Mouse (Mus musculus) neural tube, embryonic 13.5 days (tissue): ENCODE measurements at regions not wholly inside any gene's neighbourhood (a gene's known extent, or its start where the extent isn't known, plus 50 kb on each side); places are given as distances from the start of the nearest gene placed in this dataset.

Experiments used
- ATAC-seq: fragments of 200-750 bp; cut with Nextera tagmentation; 2 replicates; pipeline ENCODE4 v1.8.0; 2017; ENCODE audit warnings: low read depth, mild to moderate bottlenecking, moderate TSS enrichment, moderate library complexity
- H3K27ac ChIP-seq: fragments of 300-500 bp; sonication (generic); replicated peaks from 2 replicates; pipeline ENCODE4 v1.5.1; 2015; ENCODE audit warnings: moderate library complexity, mild to moderate bottlenecking, inconsistent platforms
- H3K27me3 ChIP-seq: fragments of 300-500 bp; sonication (generic); 2 replicates; pipeline ENCODE4 v1.6.1; 2015; ENCODE audit warnings: mild to moderate bottlenecking, inconsistent platforms
- H3K36me3 ChIP-seq: fragments of 300-500 bp; sonication (generic); 2 replicates; pipeline ENCODE4 v1.6.1; 2015; ENCODE audit warnings: mild to moderate bottlenecking, inconsistent platforms
- H3K4me1 ChIP-seq: fragments of 300-500 bp; sonication (generic); replicated peaks from 2 replicates; pipeline ENCODE4 v1.6.1; 2015; ENCODE audit warnings: inconsistent platforms
- H3K4me2 ChIP-seq: fragments of 300-500 bp; sonication (generic); 2 replicates; pipeline ENCODE4 v1.6.1; 2015; ENCODE audit warnings: inconsistent platforms, mild to moderate bottlenecking, moderate library complexity
- H3K4me3 ChIP-seq: fragments of 300-500 bp; sonication (generic); 2 replicates; pipeline ENCODE4 v1.5.1; 2015; ENCODE audit warnings: mild to moderate bottlenecking, inconsistent platforms
- H3K9ac ChIP-seq: fragments of 300-500 bp; sonication (generic); 2 replicates; pipeline ENCODE4 v1.6.1; 2015; ENCODE audit warnings: moderate library complexity, mild to moderate bottlenecking, inconsistent platforms
- H3K9me3 ChIP-seq: fragments of 300-500 bp; sonication (generic); 2 replicates; pipeline ENCODE4 v1.6.1; 2016; ENCODE audit warnings: inconsistent platforms
- WGBS: fragments of 180-500 bp; shearing (Covaris S2); methylation state at CpG from one replicate; pipeline ENCODE4 v1.1.7; 2015; 5-methylcytosine and 5-hydroxymethylcytosine counted together

DNA sequence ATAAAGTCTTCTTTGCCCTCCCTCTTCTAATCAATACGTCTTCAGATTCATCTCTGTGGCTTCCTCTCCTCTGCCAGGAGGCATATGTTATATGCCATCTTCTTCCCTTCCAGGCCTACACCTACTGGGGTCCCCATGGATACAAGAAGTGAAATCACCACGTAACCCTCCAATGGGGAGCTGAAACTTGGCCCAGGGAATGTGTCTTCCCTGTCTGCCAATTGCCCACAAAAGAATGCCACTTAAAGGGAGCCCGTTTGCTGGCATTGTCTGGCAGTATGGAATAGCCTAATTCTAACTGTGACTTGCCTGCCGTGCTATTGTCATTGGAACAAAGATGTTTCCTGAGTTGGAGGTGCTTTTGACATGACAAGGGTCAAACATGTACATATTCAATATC lies 69.5 kb upstream of the Xylt1 start:
- no peak for ATAC-seq

DNA sequence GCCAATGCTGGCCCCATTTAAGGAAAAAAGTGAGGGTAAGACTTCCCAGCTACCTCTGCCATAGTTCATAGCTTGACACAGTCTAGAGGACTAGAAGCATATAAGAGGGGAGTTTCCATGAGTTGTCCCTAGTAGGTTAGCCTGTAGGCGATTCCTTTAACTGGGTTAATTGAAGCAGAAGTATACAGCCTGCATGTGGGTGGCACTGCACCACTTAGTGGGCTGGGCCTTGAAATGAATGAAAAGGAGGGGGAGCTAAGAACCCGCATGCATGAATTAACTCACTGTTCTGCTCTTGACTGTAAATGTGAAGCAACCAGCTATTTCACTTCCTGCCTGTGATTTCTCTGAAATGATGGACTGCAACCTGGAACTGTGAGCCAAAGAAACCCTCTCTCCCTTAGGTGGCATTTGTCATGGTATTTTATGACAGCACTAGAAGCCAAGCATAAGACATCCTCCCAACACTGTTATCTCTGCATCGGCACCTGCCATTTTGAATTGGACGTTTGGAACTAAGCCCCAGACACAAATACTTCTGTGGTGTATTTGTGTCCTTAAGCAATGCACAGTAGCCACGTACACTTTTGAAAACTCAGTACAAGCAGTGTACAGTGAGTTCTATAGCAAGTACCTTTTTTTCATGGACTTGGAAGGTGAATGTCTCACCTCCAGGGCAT lies 64.5 kb upstream of the Xylt1 start:
- H3K9ac ChIP-seq: no peak overlapping the region
- no peaks in the 10 kb centered on the region; the same call in 1 of the 2 replicates for H3K27me3 ChIP-seq
- no peak for ATAC-seq
- H3K4me3 ChIP-seq: no peak overlapping the region
- WGBS: 75% methylated on average over 5 of the region's 5 CpGs
- H3K36me3 ChIP-seq: no peaks in the 10 kb centered on the region
- no peak overlapping the region for H3K4me2 ChIP-seq
- H3K9me3 ChIP-seq: no peaks in the 10 kb centered on the region
- H3K4me1 ChIP-seq: 0 out of 2 replicates have a peak, but pooled peaks cover 5% of the 10 kb centered on the region
- no peak overlapping the region for H3K27ac ChIP-seq

More for the DNA sequence above, 69.5 kb upstream of the Xylt1 start:
- Histone ChIP-seq H3K36me3 (no peaks in the 10 kb centered on the region), H3K4me2 (no peak overlapping the region), H3K4me1 (no peaks in the 10 kb centered on the region), H3K27me3 (no peaks in the 10 kb centered on the region), H3K27ac (no peak overlapping the region), H3K4me3 (no peak overlapping the region), H3K9me3 (no peaks in the 10 kb centered on the region), H3K9ac (no peak overlapping the region)
- 33% methylated on average over 4 of the region's 4 CpGs for WGBS

GRCm38 (mm10) chr7:117317362-117317761 lies 63.4 kb upstream of the Xylt1 start:
- Histone ChIP-seq H3K9me3 (no peaks in the 10 kb centered on the region), H3K4me1 (0 out of 2 replicates have a peak, but pooled peaks cover 5% of the 10 kb centered on the region), H3K27me3 (no peaks in the 10 kb centered on the region; the same call in 1 of the 2 replicates), H3K36me3 (no peaks in the 10 kb centered on the region), H3K9ac (no peak overlapping the region), H3K4me2 (no peak overlapping the region), H3K4me3 (no peak overlapping the region), H3K27ac (no peak overlapping the region)
- WGBS: 71% methylated on average over 2 of the region's 2 CpGs
- ATAC-seq: no peak

DNA sequence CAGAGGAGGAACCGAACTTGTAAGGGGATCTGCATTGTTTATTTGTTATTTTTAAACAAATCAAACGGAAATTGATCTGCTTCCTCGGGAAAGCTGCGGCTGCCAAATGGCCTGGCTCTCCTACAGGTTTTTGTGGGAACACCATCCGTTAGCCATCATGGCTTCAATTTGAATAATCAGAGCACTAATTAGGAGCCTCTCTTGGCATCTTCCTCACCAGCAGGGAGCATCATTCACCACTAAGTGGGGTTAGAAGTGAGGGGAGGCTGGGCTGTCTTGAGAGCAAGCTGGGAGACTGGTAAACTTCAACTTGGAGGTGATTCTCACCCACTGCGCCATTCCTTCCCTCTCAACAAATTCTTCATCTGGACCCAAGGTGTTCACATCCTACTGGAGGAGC lies 60.2 kb upstream of the Xylt1 start:
- H3K9me3 ChIP-seq: no peaks in the 10 kb centered on the region
- 0 out of 2 replicates have a peak, but pooled peaks cover 5% of the 10 kb centered on the region for H3K4me1 ChIP-seq
- H3K4me2 ChIP-seq: no peak overlapping the region
- WGBS: 56% methylated on average over 6 of the region's 6 CpGs
- H3K27me3 ChIP-seq: no peaks in the 10 kb centered on the region; the same call in 1 of the 2 replicates
- no peaks in the 10 kb centered on the region for H3K36me3 ChIP-seq
- no peak overlapping the region for H3K27ac ChIP-seq
- H3K4me3 ChIP-seq: no peak overlapping the region
- H3K9ac ChIP-seq: no peak overlapping the region
- no peak for ATAC-seq
